Mouse (Mus musculus) brain, embryonic 18.5 days (tissue): ENCODE results near the gene Atg4b.
A peak's percentile ranks its signal among the peaks of the same experiment; 100 is the strongest.
"Not testable (repeated sequence)": the region's sequence is repeated elsewhere in the genome, so short reads cannot be mapped to it uniquely, and the experiment has no call there.

Experiments
- DNase-seq: peaks from one replicate; pipeline ENCODE4 v3.0.0-alpha.2; 2012; ENCODE audit warnings: low read depth, low spot score

The Atg4b gene

DNA sequence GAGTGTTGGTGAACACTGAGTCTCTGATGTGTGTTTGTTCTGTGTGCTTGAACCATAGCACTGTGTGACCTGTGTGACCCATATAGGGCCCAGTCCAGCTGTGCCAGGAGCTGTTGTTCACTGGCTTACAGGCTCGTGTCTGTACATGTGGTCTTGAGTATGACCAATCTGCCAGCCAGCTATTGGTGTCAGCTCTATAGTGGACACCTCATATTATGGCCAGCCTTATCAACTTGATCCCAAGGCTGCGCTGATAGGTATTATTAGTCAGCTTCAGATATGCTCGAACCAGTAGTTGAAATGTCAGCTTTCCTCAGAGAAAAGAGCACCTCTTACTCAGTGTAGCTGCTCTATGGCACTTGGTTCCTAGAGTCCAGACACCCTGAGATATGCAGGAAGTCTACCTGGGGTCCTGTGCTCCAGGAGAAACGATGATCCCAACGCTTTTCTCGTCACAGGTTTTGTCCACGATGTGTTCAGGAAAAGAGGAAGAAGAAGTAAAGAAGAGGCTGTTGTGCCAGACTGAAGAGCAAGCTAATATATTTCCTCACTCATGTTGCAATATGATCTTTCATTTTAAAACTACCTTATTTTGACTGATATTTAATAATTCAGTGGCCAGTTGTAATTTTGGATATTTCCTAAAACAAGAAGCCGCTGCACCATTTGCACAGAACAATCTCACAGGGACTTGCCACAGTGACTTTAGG, 66.7 kb downstream of the Atg4b start:
- no peak for DNase-seq

DNA sequence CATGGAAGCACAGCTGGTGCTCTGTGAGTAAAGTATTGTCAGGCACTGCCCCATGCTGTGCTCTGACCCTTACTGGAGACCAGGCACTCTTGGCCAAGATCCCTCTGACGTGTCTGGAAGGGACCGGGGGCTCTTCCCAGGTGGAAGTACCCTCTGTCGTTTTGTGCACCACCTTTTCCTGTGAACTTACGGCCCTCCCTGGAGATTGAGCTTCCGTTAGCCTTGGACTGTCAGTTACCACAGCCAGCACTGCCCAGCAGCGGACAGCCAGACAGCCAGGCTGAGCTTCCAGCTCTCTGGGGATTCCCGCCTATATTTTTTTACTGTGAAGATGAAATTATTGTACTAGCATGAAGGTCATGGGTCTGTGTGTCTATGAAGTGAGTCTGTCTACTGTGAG, 67.4 kb downstream of the Atg4b start:
- no peak for DNase-seq

GRCm38 (mm10) chr1:93823796-93824495, 72.6 kb downstream of the Atg4b start:
- no peak for DNase-seq

DNA sequence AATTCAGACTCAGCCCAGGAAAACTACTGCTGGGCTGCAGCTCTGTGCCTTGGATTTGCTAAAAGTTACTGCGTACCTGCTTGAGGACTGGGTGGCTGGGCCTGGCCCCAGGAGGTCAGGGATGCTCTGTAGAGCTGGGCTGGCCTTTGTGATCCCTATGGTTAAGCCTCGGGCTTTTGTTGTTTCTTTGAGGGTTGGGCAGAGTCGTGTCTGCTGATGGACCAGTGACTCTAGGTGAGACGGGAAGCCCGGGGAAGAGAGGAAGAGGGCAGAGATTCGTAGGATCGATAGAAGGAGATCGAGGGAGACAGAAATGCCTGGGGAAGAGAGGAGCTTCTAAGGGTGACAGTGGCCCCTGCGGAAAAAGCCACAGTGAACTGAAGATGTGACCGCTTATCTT, 73.3 kb downstream of the Atg4b start, which contains the start of gene D2hgdh:
TSS of gene D2hgdh (plus strand) at position 301 of the 400 bp plus-strand sequence.
- no peak for DNase-seq

DNA sequence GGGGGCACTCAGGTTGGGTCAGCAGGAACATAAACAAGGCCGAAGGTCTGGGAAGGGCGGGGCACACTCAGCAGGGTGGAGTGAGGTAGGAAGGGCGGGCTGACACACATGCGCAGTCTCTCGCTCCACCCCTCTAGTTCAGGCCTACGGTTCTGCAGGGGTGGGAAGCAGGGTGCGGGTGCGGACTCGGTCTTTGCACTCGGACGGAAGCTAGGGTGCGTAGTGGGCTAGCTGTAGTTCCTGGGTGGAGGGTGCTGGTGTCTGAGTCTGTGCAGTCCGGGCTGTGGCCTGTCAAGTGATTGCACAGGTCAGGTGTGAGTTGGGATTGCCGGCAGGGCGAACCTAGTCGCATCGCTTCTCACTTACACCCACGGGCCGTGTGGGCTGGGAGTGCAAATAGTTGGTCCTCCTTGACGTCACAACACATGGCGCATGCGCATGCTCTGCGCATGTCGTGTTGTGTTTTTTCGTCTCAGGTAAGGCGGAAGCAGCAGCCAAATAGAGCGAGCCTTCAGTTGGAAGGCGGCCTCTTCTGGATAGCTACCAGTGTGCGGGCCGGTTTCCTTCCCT, 73.9 kb downstream of the Atg4b start:
- DNase-seq = peak; percentile 95

GRCm38 (mm10) chr1:93825771-93826539, 74.7 kb downstream of the Atg4b start:
- DNase-seq = no peak

- no peak for DNase-seq
Measured at GRCm38 (mm10) chr1:93826540-93826835, 75.2 kb downstream of the Atg4b start.

DNA sequence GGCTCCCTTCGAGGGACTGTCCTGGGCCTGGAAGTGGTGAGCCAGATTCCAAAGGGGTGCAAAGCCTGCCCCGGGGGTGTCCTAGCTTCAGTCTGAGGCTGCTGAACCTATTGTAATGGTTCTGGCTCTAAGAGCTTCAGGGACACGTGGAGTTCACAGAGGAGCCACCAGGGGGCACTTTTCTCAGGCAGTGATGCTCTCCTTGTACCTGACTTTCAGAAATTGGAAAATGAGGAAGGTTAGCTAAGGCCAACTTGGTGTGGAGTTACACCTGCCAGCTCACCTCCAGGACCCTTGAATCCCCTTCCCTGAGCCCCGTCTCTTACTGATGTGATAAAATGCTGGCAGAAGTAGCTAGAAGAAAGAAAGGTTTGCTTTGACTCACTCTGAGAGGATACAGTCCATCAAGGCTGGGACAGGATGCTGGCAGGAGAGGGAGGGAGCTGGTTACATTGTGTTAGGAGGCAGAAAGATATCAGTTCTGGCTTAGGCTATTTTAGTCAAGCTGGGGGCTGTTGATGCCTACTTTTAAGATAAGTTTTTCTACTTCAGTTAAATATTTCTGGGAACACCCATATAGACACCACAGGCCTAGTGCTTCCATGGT, 81.6 kb downstream of the Atg4b start:
- not testable (repeated sequence) for DNase-seq

DNA sequence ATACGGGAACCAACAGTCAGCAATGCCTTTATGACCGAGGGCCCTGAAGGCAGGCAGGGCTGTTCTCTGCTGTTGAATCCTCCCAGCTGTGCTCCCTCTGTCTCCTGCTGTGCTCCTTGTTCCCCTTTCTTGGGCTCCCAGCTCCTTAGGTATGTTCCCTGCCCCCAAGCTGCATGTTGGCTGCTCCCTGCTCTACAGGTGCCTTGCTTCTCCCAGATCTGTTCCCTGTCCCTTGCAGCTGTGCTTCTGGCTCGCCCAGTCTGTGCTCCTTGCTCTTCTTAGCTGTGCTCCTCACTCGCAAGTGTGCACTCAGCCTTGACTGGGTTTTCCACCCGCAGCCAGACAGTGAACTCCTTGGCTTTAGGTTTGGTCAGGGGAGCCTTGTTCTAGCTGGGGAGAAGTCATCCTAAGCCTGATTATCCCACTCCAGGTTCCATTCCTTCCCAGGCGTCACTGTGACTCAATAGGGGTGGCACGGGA, 83.4 kb downstream of the Atg4b start:
- no peak for DNase-seq

GRCm38 (mm10) chr1:93835211-93835610, 83.9 kb downstream of the Atg4b start:
- DNase-seq = no peak

- no peak for DNase-seq
Measured at GRCm38 (mm10) chr1:93835876-93836531, 84.7 kb downstream of the Atg4b start.

DNA sequence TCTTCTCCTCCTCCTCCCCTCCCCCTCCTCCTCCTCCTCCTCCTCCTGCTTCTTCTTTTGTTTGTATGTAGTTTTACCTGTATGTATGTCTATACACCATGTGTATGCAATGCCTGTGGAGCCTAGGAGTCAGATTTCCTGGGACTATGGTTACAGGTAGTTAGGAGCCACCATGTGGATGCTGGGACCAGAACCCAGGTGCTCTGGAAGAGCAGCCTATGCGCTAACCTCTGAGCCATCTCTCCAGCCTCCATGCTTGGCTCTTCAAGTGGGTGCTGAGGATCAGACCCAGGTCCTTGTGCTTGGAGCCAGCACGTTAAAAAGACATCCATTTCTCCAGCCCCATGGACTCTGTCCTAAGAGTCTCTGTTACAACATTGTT, 85.2 kb downstream of the Atg4b start:
- no peak for DNase-seq

GRCm38 (mm10) chr1:93837335-93837734, 86.0 kb downstream of the Atg4b start:
- DNase-seq = no peak

DNA sequence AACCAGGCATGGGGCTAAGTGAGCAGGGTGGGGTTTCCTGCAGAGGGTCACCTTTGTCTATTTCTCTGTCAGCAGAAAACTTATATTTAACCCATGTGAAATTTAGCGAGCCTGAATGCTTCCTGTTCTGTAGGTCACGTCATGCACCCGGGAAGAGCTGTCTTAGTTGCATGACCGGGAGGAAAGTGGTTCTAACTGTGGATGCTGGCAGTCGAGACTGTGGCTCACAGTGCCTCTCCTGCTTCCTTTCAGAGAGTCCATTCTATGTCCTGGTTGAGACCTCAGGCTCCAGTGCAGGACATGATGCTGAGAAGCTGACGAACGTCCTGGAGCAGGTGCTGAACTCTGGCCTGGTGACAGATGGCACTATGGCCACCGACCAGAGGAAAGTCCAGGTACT, 87.3 kb downstream of the Atg4b start:
- not testable (repeated sequence) for DNase-seq
